Mouse (Mus musculus) olfactory bulb, adult 2 months (tissue): Measurements from ENCODE around the gene Syne3.

Experiments
- CTCF ChIP-seq: fragments of 200-500 bp; IDR thresholded peaks from 2 replicates; pipeline ENCODE4 v1.5.1; 2012; ENCODE audit warnings: low read depth, mild to moderate bottlenecking, low read length, moderate library complexity; ENCODE audit not compliant: insufficient read depth
- POLR2A ChIP-seq: fragments of 200-500 bp; IDR thresholded peaks from 2 replicates; pipeline ENCODE4 v1.6.1; 2012; ENCODE audit warnings: mild to moderate bottlenecking, low read depth, low read length, moderate library complexity; ENCODE audit not compliant: insufficient read depth

DNA sequence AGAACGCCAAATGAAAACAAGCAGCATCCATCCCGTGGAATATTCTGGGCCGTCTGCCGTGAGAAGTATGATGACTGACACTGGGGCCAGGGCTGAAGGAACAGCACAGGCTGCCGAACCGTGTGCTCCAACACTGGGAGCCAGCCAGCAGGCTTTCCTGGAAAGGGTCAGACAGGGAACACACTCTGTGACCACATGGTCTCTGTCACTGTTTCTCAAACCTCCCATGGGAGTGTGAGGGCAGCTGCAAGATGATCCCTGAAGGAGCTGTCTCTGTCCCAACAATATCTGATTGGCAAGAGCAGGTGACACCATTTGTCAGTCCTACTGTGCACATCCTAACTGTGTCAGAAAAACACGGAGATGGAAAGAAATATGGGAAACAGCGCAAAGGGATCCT is 16.8 kb downstream of the Syne3 start:
- TF ChIP-seq CTCF (no peak), POLR2A (no peak)
